Mouse (Mus musculus) stomach, embryonic 14.5 days (tissue): ENCODE measurements around the gene Ctnna2. TPM values are rescaled to one million over a fixed set of nuclear protein-coding genes. Genes with fewer than 3 reads are reported as not detected.
A peak's percentile ranks its signal among the peaks of the same experiment; 100 is the strongest.

Experiments used
- ATAC-seq: fragments of 200-750 bp; cut with Nextera tagmentation; 2 replicates; pipeline ENCODE4 v1.8.0; 2017; ENCODE audit warnings: low read depth, moderate TSS enrichment; ENCODE audit not compliant: insufficient number of reproducible peaks, insufficient read depth, low FRiP score
- H3K27ac ChIP-seq: fragments of 300-500 bp; sonication (generic); 2 replicates; pipeline ENCODE4 v1.5.1; 2014; ENCODE audit warnings: mild to moderate bottlenecking, low read length, moderate library complexity, mixed read lengths
- H3K27me3 ChIP-seq: fragments of 300-500 bp; sonication (generic); 2 replicates; pipeline ENCODE4 v1.6.1; 2014; ENCODE audit warnings: low read length, control low read depth, mixed read lengths; ENCODE audit not compliant: control insufficient read depth, insufficient read depth
- H3K36me3 ChIP-seq: fragments of 300-500 bp; sonication (generic); 2 replicates; pipeline ENCODE4 v1.6.1; 2014; ENCODE audit warnings: mild to moderate bottlenecking, control low read depth, low read length, moderate library complexity, mixed read lengths; ENCODE audit not compliant: control insufficient read depth, insufficient read depth
- H3K4me1 ChIP-seq: fragments of 300-500 bp; sonication (generic); 2 replicates; pipeline ENCODE4 v1.6.1; 2014; ENCODE audit warnings: low read length, control low read depth, mixed read lengths; ENCODE audit not compliant: control insufficient read depth, insufficient read depth
- H3K4me2 ChIP-seq: fragments of 300-500 bp; sonication (generic); replicated peaks from 2 replicates; pipeline ENCODE4 v1.6.1; 2014; ENCODE audit warnings: low read depth, low read length, control low read depth
- H3K4me3 ChIP-seq: fragments of 300-500 bp; sonication (generic); 2 replicates; pipeline ENCODE4 v1.5.1; 2014; ENCODE audit warnings: low read depth, low read length, control low read depth
- H3K9ac ChIP-seq: fragments of 300-500 bp; sonication (generic); replicated peaks from 2 replicates; pipeline ENCODE4 v1.6.1; 2014; ENCODE audit warnings: low read depth, mild to moderate bottlenecking, control low read depth, low read length, moderate library complexity, mixed read lengths
- H3K9me3 ChIP-seq: fragments of 300-500 bp; sonication (generic); 2 replicates; pipeline ENCODE4 v1.6.1; 2016; ENCODE audit warnings: low read depth, low read length, control low read depth; ENCODE audit not compliant: control insufficient read depth
- WGBS: fragments of 180-500 bp; shearing (Covaris S2); extraction: QIAGEN DNeasy Blood & Tissue Kit; methylation state at CpG from one replicate; pipeline ENCODE4 v1.1.7; 2014; 5-methylcytosine and 5-hydroxymethylcytosine counted together
- polyA plus RNA-seq: library from polyadenylated mRNA; unstranded; fragments of >200 nt; fragmentation: Nextera tagmentation; extraction: Ambion mirVana; gene quantifications from 2 replicates; pipeline ENCODE4 v1.2.1, GENCODE M21; 2014

Ctnna2 gene
- polyA plus RNA-seq, 1 experiment from 2014 or later, result 9.3 TPM

- H3K4me2 ChIP-seq, result no peak overlapping the region
- no peaks in the 10 kb centered on the region for H3K9me3 ChIP-seq
- ATAC-seq, result no peak
- no peak overlapping the region for H3K27ac ChIP-seq
- no peak overlapping the region for H3K4me3 ChIP-seq
- H3K9ac ChIP-seq, result no peak overlapping the region
- no peaks in the 10 kb centered on the region for H3K36me3 ChIP-seq
- no peaks in the 10 kb centered on the region for H3K27me3 ChIP-seq
- H3K4me1 ChIP-seq, result 0 out of 2 replicates have a peak, but pooled peaks cover 4% of the 10 kb centered on the region
- 54% methylated on average over 2 of the region's 2 CpGs for WGBS
Measured at GRCm38 (mm10) chr6:77950690-77951089, 28.8 kb downstream of the Ctnna2 start.

- H3K27me3 ChIP-seq, result no peaks in the 10 kb centered on the region
- ATAC-seq, result no peak
- no peak overlapping the region for H3K27ac ChIP-seq
- H3K4me1 ChIP-seq, result no peaks in the 10 kb centered on the region
- WGBS, result 74% methylated on average over 3 of the region's 3 CpGs
- no peak overlapping the region for H3K4me3 ChIP-seq
- H3K36me3 ChIP-seq, result no peaks in the 10 kb centered on the region
- H3K9me3 ChIP-seq, result no peaks in the 10 kb centered on the region
- no peak overlapping the region for H3K4me2 ChIP-seq
- H3K9ac ChIP-seq, result no peak overlapping the region
Measured at GRCm38 (mm10) chr6:77929375-77929774, 50.1 kb downstream of the Ctnna2 start.

GRCm38 (mm10) chr6:77873150-77873549, 106.3 kb downstream of the Ctnna2 start:
- H3K27me3 ChIP-seq, result no peaks in the 10 kb centered on the region
- no peaks in the 10 kb centered on the region for H3K36me3 ChIP-seq
- H3K4me2 ChIP-seq, result no peak overlapping the region
- no peak for ATAC-seq
- no peaks in the 10 kb centered on the region for H3K9me3 ChIP-seq
- 94% methylated on average over 2 of the region's 2 CpGs for WGBS
- no peak overlapping the region for H3K27ac ChIP-seq
- H3K4me1 ChIP-seq, result no peaks in the 10 kb centered on the region
- no peak overlapping the region for H3K4me3 ChIP-seq
- no peak overlapping the region for H3K9ac ChIP-seq

- 18% methylated on average over 2 of the region's 2 CpGs for WGBS
- Histone ChIP-seq H3K27me3 (no peaks in the 10 kb centered on the region), H3K36me3 (no peaks in the 10 kb centered on the region), H3K4me2 (no peak overlapping the region), H3K27ac (no peak overlapping the region), H3K9me3 (no peaks in the 10 kb centered on the region), H3K4me1 (no peaks in the 10 kb centered on the region), H3K9ac (no peak overlapping the region), H3K4me3 (no peak overlapping the region)
- no peak for ATAC-seq
Measured at GRCm38 (mm10) chr6:77869313-77869712, 110.2 kb downstream of the Ctnna2 start.

GRCm38 (mm10) chr6:77868119-77868518, 111.4 kb downstream of the Ctnna2 start:
- Histone ChIP-seq H3K4me2 (no peak overlapping the region), H3K36me3 (no peaks in the 10 kb centered on the region), H3K27me3 (no peaks in the 10 kb centered on the region), H3K9me3 (no peaks in the 10 kb centered on the region), H3K4me1 (no peaks in the 10 kb centered on the region), H3K9ac (no peak overlapping the region), H3K27ac (0 out of 2 replicates have a peak overlapping the region, but pooled peaks have one; percentile 15), H3K4me3 (no peak overlapping the region)
- no peak for ATAC-seq
- 34% methylated on average over 3 of the region's 3 CpGs for WGBS

GRCm38 (mm10) chr6:77863379-77863778, 116.1 kb downstream of the Ctnna2 start:
- no peaks in the 10 kb centered on the region for H3K4me1 ChIP-seq
- no peaks in the 10 kb centered on the region for H3K9me3 ChIP-seq
- no peak overlapping the region for H3K27ac ChIP-seq
- ATAC-seq, result no peak
- 87% methylated on average over 2 of the region's 2 CpGs for WGBS
- H3K9ac ChIP-seq, result no peak overlapping the region
- no peaks in the 10 kb centered on the region for H3K36me3 ChIP-seq
- H3K4me2 ChIP-seq, result no peak overlapping the region
- H3K4me3 ChIP-seq, result no peak overlapping the region
- no peaks in the 10 kb centered on the region for H3K27me3 ChIP-seq

- WGBS, result 84% methylated on average over 6 of the region's 6 CpGs
- H3K4me3 ChIP-seq, result no peak overlapping the region
Measured at GRCm38 (mm10) chr6:77862781-77863180, 116.7 kb downstream of the Ctnna2 start.

GRCm38 (mm10) chr6:77849438-77849837, 130.1 kb downstream of the Ctnna2 start:
- Histone ChIP-seq H3K27ac (no peak overlapping the region), H3K9me3 (no peaks in the 10 kb centered on the region), H3K9ac (no peak overlapping the region), H3K4me3 (no peak overlapping the region), H3K4me2 (no peak overlapping the region), H3K27me3 (no peaks in the 10 kb centered on the region), H3K4me1 (no peaks in the 10 kb centered on the region), H3K36me3 (no peaks in the 10 kb centered on the region)
- 78% methylated on average over 1 of the region's 1 CpGs for WGBS
- no peak for ATAC-seq

More at GRCm38 (mm10) chr6:77862781-77863180, 116.7 kb downstream of the Ctnna2 start:
- Histone ChIP-seq H3K36me3 (no peaks in the 10 kb centered on the region), H3K27me3 (no peaks in the 10 kb centered on the region), H3K27ac (no peak overlapping the region), H3K9me3 (no peaks in the 10 kb centered on the region), H3K4me1 (no peaks in the 10 kb centered on the region), H3K9ac (no peak overlapping the region), H3K4me2 (no peak overlapping the region)
- no peak for ATAC-seq

GRCm38 (mm10) chr6:77848796-77849195, 130.7 kb downstream of the Ctnna2 start:
- no peaks in the 10 kb centered on the region for H3K27me3 ChIP-seq
- no peak overlapping the region for H3K4me2 ChIP-seq
- H3K9ac ChIP-seq, result no peak overlapping the region
- no peak overlapping the region for H3K4me3 ChIP-seq
- no peak overlapping the region for H3K27ac ChIP-seq
- H3K36me3 ChIP-seq, result no peaks in the 10 kb centered on the region
- no peaks in the 10 kb centered on the region for H3K9me3 ChIP-seq
- H3K4me1 ChIP-seq, result no peaks in the 10 kb centered on the region
- ATAC-seq, result no peak
